Mouse (Mus musculus) CH12.LX (cell line): Measurements from ENCODE around the gene Znrf3. TPM values are rescaled to one million over a fixed set of nuclear protein-coding genes. Genes with fewer than 3 reads are reported as not detected.

ENCODE experiments used
- DNase-seq: peaks from one replicate; pipeline ENCODE4 v3.0.0-alpha.2; 2013; ENCODE audit errors: extremely low read depth
- H3K27ac ChIP-seq: 2 replicates; pipeline ENCODE4 v1.5.1; 2012; ENCODE audit warnings: low read depth, mild to moderate bottlenecking, control low read depth, moderate library complexity; ENCODE audit not compliant: insufficient read depth
- H3K27me3 ChIP-seq: replicated peaks from 2 replicates; pipeline ENCODE3; 2012; ENCODE audit warnings: inconsistent platforms
- H3K36me3 ChIP-seq, 2 experiments: replicated peaks in 1 of 2; 2 replicates each; pipeline versions ENCODE3 to v1.6.1; 2012; ENCODE audit warnings: inconsistent platforms in 1 of 2, low read length in 1 of 2, mild to moderate bottlenecking in 1 of 2, mixed read lengths in 1 of 2, moderate library complexity in 1 of 2; ENCODE audit not compliant: control insufficient read depth in 1 of 2, insufficient read depth in 1 of 2
- H3K4me1 ChIP-seq, 2 experiments: 2 replicates each; pipeline ENCODE4 v1.6.1; 2012; ENCODE audit warnings: inconsistent platforms in 1 of 2, moderate library complexity in 1 of 2; ENCODE audit not compliant: insufficient read depth in 2 of 2, control insufficient read depth in 1 of 2
- H3K4me2 ChIP-seq: 2 replicates; pipeline ENCODE4 v1.6.1; 2012; ENCODE audit warnings: low read depth, mild to moderate bottlenecking, control low read depth; ENCODE audit not compliant: poor library complexity, insufficient read depth, severe bottlenecking
- H3K4me3 ChIP-seq, 3 experiments: fragments of 150-350 bp in 1 of 3; sonication (generic) in 1 of 3; replicated peaks in 1 of 3; 2 replicates each; pipeline versions ENCODE3 to v1.5.1; 2011 to 2012; ENCODE audit warnings: low read depth in 2 of 3, low read length in 2 of 3, mild to moderate bottlenecking in 2 of 3, moderate library complexity in 2 of 3, control low read depth in 1 of 3, improper control_type of control experiment in 1 of 3, inconsistent platforms in 1 of 3, mixed read lengths in 1 of 3; ENCODE audit not compliant: poor library complexity in 1 of 3
- H3K79me2 ChIP-seq: replicated peaks from 2 replicates; pipeline ENCODE4 v1.6.1; 2012; ENCODE audit warnings: mild to moderate bottlenecking, moderate library complexity; ENCODE audit not compliant: control insufficient read depth, poor library complexity, insufficient read depth, severe bottlenecking; ENCODE audit errors: extremely low read depth
- H3K9ac ChIP-seq: 2 replicates; pipeline ENCODE4 v1.6.1; 2012; ENCODE audit warnings: low read depth, mild to moderate bottlenecking, control low read depth, moderate library complexity; ENCODE audit not compliant: insufficient read depth
- H3K9me3 ChIP-seq: replicated peaks from 2 replicates; pipeline ENCODE3; 2012; ENCODE audit warnings: low read length, inconsistent platforms, mixed read lengths
- CHD2 ChIP-seq: IDR thresholded peaks from 2 replicates; pipeline ENCODE4 v1.6.1; 2011; ENCODE audit warnings: low read length, improper control_type of control experiment
- CTCF ChIP-seq, 2 experiments: IDR thresholded peaks in 1 of 2; conservative IDR thresholded peaks in 1 of 2; 2 replicates each; pipeline ENCODE4 v1.5.1; 2011 to 2012; ENCODE audit warnings: low read depth in 2 of 2, low read length in 2 of 2, improper control_type of control experiment in 1 of 2, inconsistent platforms in 1 of 2, mild to moderate bottlenecking in 1 of 2, moderate library complexity in 1 of 2
- JUND ChIP-seq: conservative IDR thresholded peaks from 2 replicates; pipeline ENCODE4 v1.6.1; 2011; ENCODE audit warnings: low read depth, low read length, improper control_type of control experiment
- MAX ChIP-seq: IDR thresholded peaks from 2 replicates; pipeline ENCODE4 v1.6.1; 2011; ENCODE audit warnings: low read length, improper control_type of control experiment
- MAZ ChIP-seq: IDR thresholded peaks from 2 replicates; pipeline ENCODE4 v1.6.1; 2012; ENCODE audit warnings: low read depth, mild to moderate bottlenecking, inconsistent platforms, low read length, improper control_type of control experiment, moderate library complexity
- MEF2A ChIP-seq: IDR thresholded peaks from 2 replicates; pipeline ENCODE4 v1.6.1; 2014; ENCODE audit warnings: low read depth, mild to moderate bottlenecking, inconsistent platforms, low read length, improper control_type of control experiment, borderline replicate concordance
- MXI1 ChIP-seq: IDR thresholded peaks from 2 replicates; pipeline ENCODE4 v1.6.1; 2011; ENCODE audit warnings: mild to moderate bottlenecking, low read depth, low read length, improper control_type of control experiment
- MYC ChIP-seq: IDR thresholded peaks from 2 replicates; pipeline ENCODE4 v1.6.1; 2011; ENCODE audit warnings: low read depth, mild to moderate bottlenecking, improper control_type of control experiment, low read length
- NELFE ChIP-seq: IDR thresholded peaks from 2 replicates; pipeline ENCODE4 v1.6.1; 2011; ENCODE audit warnings: low read depth, low read length, improper control_type of control experiment
- NRF1 ChIP-seq: IDR thresholded peaks from 2 replicates; pipeline ENCODE4 v1.6.1; 2014; ENCODE audit warnings: low read depth, mild to moderate bottlenecking, inconsistent platforms, low read length, improper control_type of control experiment, moderate library complexity
- PAX5 ChIP-seq: IDR thresholded peaks from 2 replicates; pipeline ENCODE4 v1.6.1; 2012; ENCODE audit warnings: low read length, inconsistent platforms, mixed read lengths
- POLR2AphosphoS2 ChIP-seq: IDR thresholded peaks from 2 replicates; pipeline ENCODE4 v1.6.1; 2011; ENCODE audit warnings: low read depth, low read length, improper control_type of control experiment
- RAD21 ChIP-seq: IDR thresholded peaks from 2 replicates; pipeline ENCODE4 v1.6.1; 2011; ENCODE audit warnings: low read depth, mild to moderate bottlenecking, low read length, improper control_type of control experiment, moderate library complexity
- SIN3A ChIP-seq: IDR thresholded peaks from 2 replicates; pipeline ENCODE4 v1.6.1; 2012; ENCODE audit warnings: low read length, improper control_type of control experiment, inconsistent platforms
- SMC3 ChIP-seq: IDR thresholded peaks from 2 replicates; pipeline ENCODE4 v1.6.1; 2011; ENCODE audit warnings: low read depth, low read length, improper control_type of control experiment
- TBP ChIP-seq: conservative IDR thresholded peaks from 2 replicates; pipeline ENCODE4 v1.6.1; 2011; ENCODE audit warnings: low read depth, low read length, improper control_type of control experiment
- USF1 ChIP-seq: IDR thresholded peaks from 2 replicates; pipeline ENCODE4 v1.6.1; 2014; ENCODE audit warnings: low read depth, mild to moderate bottlenecking, inconsistent platforms, low read length, improper control_type of control experiment
- USF2 ChIP-seq: conservative IDR thresholded peaks from 2 replicates; pipeline ENCODE4 v1.6.1; 2011; ENCODE audit warnings: low read depth, low read length, improper control_type of control experiment
- dilution Hi-C: fragments of 300-500 bp; cut with MboI; formaldehyde crosslinking; loops from 2 replicates; pipeline ENCODE4 v1.14.3; 2020; ENCODE audit warnings: low sequenced_read_pairs; ENCODE audit not compliant: extremely low pct_unique_long_range_greater_than_20kb, extremely low pct_ligation_motif_present
- in situ Hi-C: fragments of 300-500 bp; cut with MboI; formaldehyde crosslinking; loops from 3 replicates; pipeline ENCODE4 v1.14.3; 2019; ENCODE audit warnings: low sequenced_read_pairs, low pct_ligation_motif_present, low pct_unique_long_range_greater_than_20kb, mixed read lengths
- polyA plus RNA-seq: library from polyadenylated mRNA; unstranded; fragments of >175 nt; gene quantifications from 2 replicates; pipeline ENCODE4 v1.2.1, GENCODE M21; 2012; ENCODE audit warnings: low read depth; ENCODE audit not compliant: insufficient read length
- total RNA-seq, 2 experiments: library from RNA; depleted of rRNA; stranded (reverse); fragments of 300-350 nt in 1 of 2; fragments of >200 nt in 1 of 2; gene quantifications; 2 replicates each; pipeline ENCODE4 v1.2.3; 2012 to 2014

Znrf3 gene
- total and polyA plus RNA-seq, 3 experiments = 1.1 to 2.7 (median 1.3) TPM

- in situ Hi-C loops = no loop called here
- no peaks in the 10 kb centered on the region for H3K27me3 ChIP-seq
- no peak overlapping the region for H3K4me2 ChIP-seq
- H3K9me3 ChIP-seq = no peaks in the 10 kb centered on the region
- no peak overlapping the region for H3K4me3 ChIP-seq
- H3K79me2 ChIP-seq = no peaks in the 10 kb centered on the region
- H3K9ac ChIP-seq = no peak overlapping the region
- H3K36me3 ChIP-seq = peaks cover 0 to 5% of the 10 kb centered on the region in 2 experiments
- TF ChIP-seq MAZ = no peak
- TF ChIP-seq CTCF (conservative IDR thresholded peaks at IDR 0.05 in 1 of 2, IDR thresholded peaks at IDR 0.05 in 1 of 2; ENCODE audit: low read depth in 2 of 2, low read length in 2 of 2) = no peak
- no peak for TF ChIP-seq MXI1
- no peak for TF ChIP-seq USF2
- no peak for TF ChIP-seq USF1
- no peak for TF ChIP-seq JUND
- no peak for TF ChIP-seq MAX
- no peak for TF ChIP-seq TBP
- no peak for TF ChIP-seq SIN3A
- no peak for TF ChIP-seq CHD2
- no peak for TF ChIP-seq POLR2AphosphoS2
- TF ChIP-seq MEF2A = no peak
- TF ChIP-seq PAX5 = no peak
- TF ChIP-seq MYC = no peak
- no peak for TF ChIP-seq NELFE
- TF ChIP-seq NRF1 = no peak
- H3K27ac ChIP-seq = no peak overlapping the region
- DNase-seq = no peak
- H3K4me1 ChIP-seq = peaks cover 0 to 13% of the 10 kb centered on the region in 2 experiments; a peak in 2 of 4 replicates
- dilution Hi-C loops = no loop called here
Observed at GRCm38 (mm10) chr11:5314330-5314741, 130.3 kb downstream of the Znrf3 start.

GRCm38 (mm10) chr11:5307024-5307905, 137.4 kb downstream of the Znrf3 start:
- no peaks in the 10 kb centered on the region for H3K27me3 ChIP-seq
- dilution Hi-C loops = no loop called here
- no peak overlapping the region for H3K4me3 ChIP-seq
- no peak for DNase-seq
- H3K36me3 ChIP-seq = peaks cover 0 to 2% of the 10 kb centered on the region in 2 experiments
- H3K79me2 ChIP-seq = no peaks in the 10 kb centered on the region
- no peaks in the 10 kb centered on the region for H3K4me1 ChIP-seq
- H3K27ac ChIP-seq = no peak overlapping the region
- in situ Hi-C loops = no loop called here
- TF ChIP-seq MYC = no peak
- TF ChIP-seq CTCF (conservative IDR thresholded peaks at IDR 0.05 in 1 of 2, IDR thresholded peaks at IDR 0.05 in 1 of 2; ENCODE audit: low read depth in 2 of 2, low read length in 2 of 2) = peak in 1 of 2 experiments; percentile 62; a peak in 2 of 4 replicates
- TF ChIP-seq SMC3 = peak; percentile 43; the same call in 1 of the 2 replicates
- peak; percentile 5 for TF ChIP-seq RAD21
- TF ChIP-seq, all 38 proteins: peak for 3
- peak overlapping the region; percentile 7; the same call in 1 of the 2 replicates for H3K4me2 ChIP-seq
- H3K9me3 ChIP-seq = no peaks in the 10 kb centered on the region
- H3K9ac ChIP-seq = no peak overlapping the region
